8 mouse cellular contexts compared by ENCODE assay signal in genomic region chr6:88759793-88760453, GRCm38 (mm10). TPM values are rescaled to one million over a fixed set of nuclear protein-coding genes. Genes with fewer than 3 reads are reported as not detected.
A peak's percentile ranks its signal among the peaks of the same experiment; 100 is the strongest.
DNase-seq lines count a peak whose midpoint lies in the region; ATAC-seq lines count a peak whose summit lies in the region.

No protein-coding gene starts in this region.

- 0 out of 2 replicates have a peak overlapping the region, but pooled peaks have one; percentile 11 for H3K27ac ChIP-seq in embryonic facial prominence, embryonic 12.5 days
- no peak overlapping the region for H3K27ac ChIP-seq in embryonic facial prominence, embryonic 10.5 days (replicated peaks)
- no peak overlapping the region for H3K27ac ChIP-seq in heart, embryonic 11.5 days (ENCODE audit: low read depth, low read length)
- peak overlapping the region; percentile 98 for H3K27ac ChIP-seq in liver, embryonic 13.5 days

- no peak overlapping the region for H3K4me3 ChIP-seq in embryonic facial prominence, embryonic 12.5 days
- H3K4me3 ChIP-seq in embryonic facial prominence, embryonic 10.5 days = no peak overlapping the region
- H3K4me3 ChIP-seq in heart, embryonic 11.5 days (ENCODE audit: low read depth, low read length) = no peak overlapping the region
- peak overlapping the region; percentile 33 for H3K4me3 ChIP-seq in liver, embryonic 13.5 days (replicated peaks)

- no peak overlapping the region for H3K9ac ChIP-seq in embryonic facial prominence, embryonic 12.5 days
- H3K9ac ChIP-seq in heart, embryonic 11.5 days (ENCODE audit: low read depth, low read length) = no peak overlapping the region
- H3K9ac ChIP-seq in liver, embryonic 13.5 days = peak overlapping the region; percentile 75

- H3K4me2 ChIP-seq in embryonic facial prominence, embryonic 12.5 days (replicated peaks) = no peak overlapping the region
- 0 out of 2 replicates have a peak overlapping the region, but pooled peaks have one; percentile 20 for H3K4me2 ChIP-seq in heart, embryonic 11.5 days
- peak overlapping the region; percentile 70 for H3K4me2 ChIP-seq in liver, embryonic 13.5 days

- no peak for DNase-seq in embryonic facial prominence, embryonic 10.5 days (ENCODE audit: low spot score)
- DNase-seq in kidney, postnatal 10 days = peak; percentile 84
- peak; percentile 89 for DNase-seq in liver, embryonic 13.5 days
- DNase-seq in ovary, postnatal 10 days (ENCODE audit: low spot score) = peak; percentile 58
- peak; percentile 85 for DNase-seq in urinary bladder, postnatal 14 days (ENCODE audit: low spot score)

- H3K9me3 ChIP-seq in embryonic facial prominence, embryonic 12.5 days = no peaks in the 10 kb centered on the region
- H3K9me3 ChIP-seq in embryonic facial prominence, embryonic 10.5 days = no peaks in the 10 kb centered on the region
- no peaks in the 10 kb centered on the region for H3K9me3 ChIP-seq in heart, embryonic 11.5 days (replicated peaks; ENCODE audit: control insufficient read depth, low read length)
- no peaks in the 10 kb centered on the region for H3K9me3 ChIP-seq in liver, embryonic 13.5 days (replicated peaks)

- peaks cover 26% of the 10 kb centered on the region for H3K4me1 ChIP-seq in embryonic facial prominence, embryonic 12.5 days
- H3K4me1 ChIP-seq in embryonic facial prominence, embryonic 10.5 days = peaks cover 39% of the 10 kb centered on the region
- H3K4me1 ChIP-seq in heart, embryonic 11.5 days (ENCODE audit: control insufficient read depth, insufficient read depth, low read length) = peaks cover 29% of the 10 kb centered on the region
- peaks cover 99% of the 10 kb centered on the region for H3K4me1 ChIP-seq in liver, embryonic 13.5 days (replicated peaks)

- no peaks in the 10 kb centered on the region for H3K27me3 ChIP-seq in embryonic facial prominence, embryonic 12.5 days
- H3K27me3 ChIP-seq in embryonic facial prominence, embryonic 10.5 days (replicated peaks; ENCODE audit: low read depth, poor library complexity, severe bottlenecking) = no peaks in the 10 kb centered on the region; the same call in 1 of the 2 replicates
- H3K27me3 ChIP-seq in heart, embryonic 11.5 days (ENCODE audit: control insufficient read depth, insufficient read depth, low read length) = 0 out of 2 replicates have a peak, but pooled peaks cover 2% of the 10 kb centered on the region
- H3K27me3 ChIP-seq in liver, embryonic 13.5 days = no peaks in the 10 kb centered on the region

- WGBS in embryonic facial prominence, embryonic 12.5 days = 67% methylated on average over 17 of the region's 17 CpGs
- WGBS in embryonic facial prominence, embryonic 10.5 days = 75% methylated on average over 17 of the region's 17 CpGs
- WGBS in heart, embryonic 11.5 days (ENCODE audit: insufficient replicate concordance) = 41% methylated on average over 17 of the region's 17 CpGs
- WGBS in liver, embryonic 13.5 days (ENCODE audit: insufficient replicate concordance) = 46% methylated on average over 17 of the region's 17 CpGs

- no peaks in the 10 kb centered on the region for H3K36me3 ChIP-seq in embryonic facial prominence, embryonic 12.5 days
- H3K36me3 ChIP-seq in embryonic facial prominence, embryonic 10.5 days (replicated peaks) = no peaks in the 10 kb centered on the region
- no peaks in the 10 kb centered on the region for H3K36me3 ChIP-seq in heart, embryonic 11.5 days (ENCODE audit: control insufficient read depth, insufficient read depth, low read length)
- H3K36me3 ChIP-seq in liver, embryonic 13.5 days = peaks cover 36% of the 10 kb centered on the region

- no peak for ATAC-seq in embryonic facial prominence, embryonic 12.5 days (ENCODE audit: insufficient number of reproducible peaks, insufficient read depth, low FRiP score, low TSS enrichment)
- peak; percentile 80 for ATAC-seq in erythroblast, adult 5-6 weeks (replicated peaks; ENCODE audit: low FRiP score, poor library complexity, severe bottlenecking)
- no peak for ATAC-seq in heart, embryonic 11.5 days (replicated peaks; ENCODE audit: insufficient number of reproducible peaks, low FRiP score, low TSS enrichment)
- peak; percentile 84 for ATAC-seq in liver, embryonic 13.5 days (ENCODE audit: low read depth)

RNA-seq across cellular contexts. Expression of gene Mgll, which starts 35.7 kb away (rescaled TPM):
- polyA plus RNA-seq in embryonic facial prominence, embryonic 12.5 days (2016; fragmentation: Nextera tagmentation; extraction: Ambion mirVana) = 8.0 and 8.4 TPM in 2 replicates
- 6.2 and 6.6 TPM in 2 replicates for polyA plus RNA-seq in embryonic facial prominence, embryonic 10.5 days (2016; fragmentation: Nextera tagmentation; extraction: Ambion mirVana)
- 29.8 and 41.2 TPM in 2 replicates for total RNA-seq in erythroblast, adult 5-6 weeks (2015; ENCODE audit: low replicate concordance)
- 44.1 and 78.5 TPM in 2 replicates for total RNA-seq in erythroblast, adult 5-6 weeks (2017; ENCODE audit: low replicate concordance)
- 7.3 and 8.6 TPM in 2 replicates for polyA plus RNA-seq in heart, embryonic 11.5 days (2014; fragmentation: Nextera tagmentation; extraction: Ambion mirVana)
- 66.8 and 68.8 TPM in 2 replicates for polyA plus RNA-seq in liver, embryonic 13.5 days (2015; fragmentation: Nextera tagmentation; extraction: Ambion mirVana)

Comparison
In these comparisons a context has a peak if more than half of its experiments do, and no peak if none do; other contexts are left out.
1. H3K27ac ChIP-seq: peak in embryonic facial prominence, embryonic 12.5 days (single experiment) and liver, embryonic 13.5 days (single experiment); none in embryonic facial prominence, embryonic 10.5 days (single experiment) and heart, embryonic 11.5 days (single experiment).
2. ATAC-seq: peak in erythroblast, adult 5-6 weeks (single experiment) and liver, embryonic 13.5 days (single experiment); none in embryonic facial prominence, embryonic 12.5 days (single experiment) and heart, embryonic 11.5 days (single experiment).